11 mouse cellular contexts compared by ENCODE assay signal in genomic region chr11:88588688-88589210, GRCm38 (mm10).
A peak's percentile ranks its signal among the peaks of the same experiment; 100 is the strongest.
DNase-seq lines count a peak whose midpoint lies in the region; ATAC-seq lines count a peak whose summit lies in the region.
"Had no signal": no experiment of that assay in that cellular context is flagged by ENCODE, and none has a peak within 500 bp of the region (broad histone marks: within the 10 kb centered on the region; RNA-seq: fewer than 3 reads in every experiment).

No protein-coding gene starts in this region.

- no peak overlapping the region for H3K4me3 ChIP-seq in forebrain, embryonic 11.5 days (ENCODE audit: low read depth, low read length)
- H3K4me3 ChIP-seq in limb, embryonic 10.5 days = no peak overlapping the region
- no peak overlapping the region for H3K4me3 ChIP-seq in neural tube, embryonic 15.5 days (replicated peaks)

- DNase-seq in left cerebral cortex, postnatal 4 days = peak; percentile 66
- DNase-seq in left cerebral cortex, adult 18-20 months (ENCODE audit: low spot score in 2 of 2) = no peak
- peak; percentile 67 for DNase-seq in forebrain, embryonic 11.5 days (ENCODE audit: low spot score)
- DNase-seq in limb, embryonic 10.5 days (ENCODE audit: low spot score) = no peak
- DNase-seq in spleen, postnatal 4 days (ENCODE audit: low spot score in 2 of 2) = no peak
- DNase-seq in heart, postnatal 10 days = no peak
- DNase-seq: gastrocnemius, postnatal 14 days; heart, postnatal 4 days had no signal

- peak overlapping the region; percentile 71; the same call in 1 of the 2 replicates for H3K27ac ChIP-seq in forebrain, embryonic 11.5 days (ENCODE audit: low read depth, low read length)
- 0 out of 2 replicates have a peak overlapping the region, but pooled peaks have one; percentile 19 for H3K27ac ChIP-seq in limb, embryonic 10.5 days
- H3K27ac ChIP-seq in neural tube, embryonic 15.5 days (replicated peaks) = peak overlapping the region; percentile 77
- H3K27ac ChIP-seq: liver, embryonic 14.5 days had no signal

- H3K9me3 ChIP-seq in forebrain, embryonic 11.5 days (ENCODE audit: control insufficient read depth, low read length) = no peaks in the 10 kb centered on the region
- no peaks in the 10 kb centered on the region for H3K9me3 ChIP-seq in limb, embryonic 10.5 days (replicated peaks)
- H3K9me3 ChIP-seq in neural tube, embryonic 15.5 days (replicated peaks) = no peaks in the 10 kb centered on the region

- peaks cover 50% of the 10 kb centered on the region for H3K4me1 ChIP-seq in forebrain, embryonic 11.5 days (replicated peaks; ENCODE audit: control insufficient read depth, insufficient read depth, low read length)
- peaks cover 73% of the 10 kb centered on the region for H3K4me1 ChIP-seq in limb, embryonic 10.5 days
- peaks cover 74% of the 10 kb centered on the region for H3K4me1 ChIP-seq in neural tube, embryonic 15.5 days

- ATAC-seq in forebrain, embryonic 11.5 days (replicated peaks; ENCODE audit: low FRiP score) = peak; percentile 9; the same call in 1 of the 2 replicates
- peak; percentile 39 for ATAC-seq in neural tube, embryonic 15.5 days (ENCODE audit: low FRiP score)
- no peak for ATAC-seq in erythroblast, adult 5-6 weeks (replicated peaks; ENCODE audit: low FRiP score, poor library complexity, severe bottlenecking)

- H3K36me3 ChIP-seq in forebrain, embryonic 11.5 days (ENCODE audit: control insufficient read depth, insufficient read depth, low read length) = no peaks in the 10 kb centered on the region; the same call in 1 of the 2 replicates
- H3K36me3 ChIP-seq in limb, embryonic 10.5 days = peaks cover 38% of the 10 kb centered on the region
- no peaks in the 10 kb centered on the region; the same call in 1 of the 2 replicates for H3K36me3 ChIP-seq in neural tube, embryonic 15.5 days

- peak overlapping the region; percentile 20; the same call in 1 of the 2 replicates for H3K9ac ChIP-seq in forebrain, embryonic 11.5 days (ENCODE audit: low read length)
- H3K9ac ChIP-seq in neural tube, embryonic 15.5 days (replicated peaks) = no peak overlapping the region
- H3K9ac ChIP-seq: liver, embryonic 14.5 days had no signal

- intact Hi-C loops in left cerebral cortex, postnatal 4 days (cut with DNase I) = no loop called here
- intact Hi-C loops in heart, postnatal 10 days (cut with DNase I) = no loop called here

- no peak overlapping the region for H3K4me2 ChIP-seq in forebrain, embryonic 11.5 days (ENCODE audit: low read depth, low read length, severe bottlenecking)
- no peak overlapping the region for H3K4me2 ChIP-seq in neural tube, embryonic 15.5 days

- no peaks in the 10 kb centered on the region for H3K27me3 ChIP-seq in forebrain, embryonic 11.5 days (ENCODE audit: control insufficient read depth, insufficient read depth, low read length)
- no peaks in the 10 kb centered on the region for H3K27me3 ChIP-seq in limb, embryonic 10.5 days (ENCODE audit: low read depth, poor library complexity, severe bottlenecking)
- no peaks in the 10 kb centered on the region for H3K27me3 ChIP-seq in neural tube, embryonic 15.5 days (replicated peaks)

- WGBS in forebrain, embryonic 11.5 days = 23% methylated on average over 9 of the region's 9 CpGs
- 85% methylated on average over 9 of the region's 9 CpGs for WGBS in limb, embryonic 10.5 days
- WGBS in neural tube, embryonic 15.5 days = 27% methylated on average over 9 of the region's 9 CpGs

Comparison
In these comparisons a context has a peak if more than half of its experiments do, and no peak if none do; other contexts are left out.
1. DNase-seq: peak in left cerebral cortex, postnatal 4 days (single experiment) and forebrain, embryonic 11.5 days (single experiment); none in left cerebral cortex, adult 18-20 months (0 of 2), limb, embryonic 10.5 days (single experiment), spleen, postnatal 4 days (0 of 2) and heart, postnatal 10 days (0 of 2).
2. H3K27ac ChIP-seq: peak in every context shown above with its lines; median percentile 77 in neural tube, embryonic 15.5 days; 71 in forebrain, embryonic 11.5 days; 19 in limb, embryonic 10.5 days.